Mouse (Mus musculus) ES-Bruce4 (cell line): ENCODE results near the gene Sept11.

Source experiments
- EP300 ChIP-seq: IDR thresholded peaks from 2 replicates; pipeline ENCODE4 v1.6.1; 2011; ENCODE audit warnings: low read depth, low read length; ENCODE audit not compliant: insufficient read depth
- POLR2A ChIP-seq: IDR thresholded peaks from one replicate; pipeline ENCODE4 v1.8.1; 2011; ENCODE audit warnings: low read length; ENCODE audit not compliant: insufficient read depth

DNA sequence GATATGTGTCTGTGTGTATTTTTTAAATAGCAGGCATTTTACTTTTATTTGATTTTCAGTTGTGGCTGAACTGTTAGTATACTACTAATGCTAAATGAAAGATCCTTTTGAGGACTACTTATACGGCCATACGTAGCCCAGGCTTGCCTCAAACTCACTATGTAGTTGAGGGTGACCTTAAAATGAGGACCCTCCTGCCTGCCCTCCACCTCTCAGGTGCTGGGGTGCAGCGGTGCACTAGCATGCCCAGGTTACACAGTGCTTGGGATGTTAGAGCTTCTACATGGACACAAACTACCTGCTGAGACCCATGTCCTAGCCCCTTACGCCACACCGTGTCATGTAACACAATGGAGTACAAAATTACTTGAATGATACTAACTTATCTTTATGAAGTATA lies 97.2 kb downstream of the Sept11 start:
- no peak for TF ChIP-seq POLR2A
- no peak for TF ChIP-seq EP300
